Mouse (Mus musculus) c-Kit-positive CD71-positive TER-119-negative erythroid progenitor cells, embryonic 14.5 days (primary cell): ENCODE results near the gene Tjp3.

Experiments used
- DNase-seq: peaks from one replicate; pipeline ENCODE4 v3.0.0-alpha.2; 2013; ENCODE audit warnings: low read depth

Gene Tjp3

GRCm38 (mm10) chr10:81319330-81319699, 27.9 kb upstream of the Tjp3 start:
- no peak for DNase-seq

DNA sequence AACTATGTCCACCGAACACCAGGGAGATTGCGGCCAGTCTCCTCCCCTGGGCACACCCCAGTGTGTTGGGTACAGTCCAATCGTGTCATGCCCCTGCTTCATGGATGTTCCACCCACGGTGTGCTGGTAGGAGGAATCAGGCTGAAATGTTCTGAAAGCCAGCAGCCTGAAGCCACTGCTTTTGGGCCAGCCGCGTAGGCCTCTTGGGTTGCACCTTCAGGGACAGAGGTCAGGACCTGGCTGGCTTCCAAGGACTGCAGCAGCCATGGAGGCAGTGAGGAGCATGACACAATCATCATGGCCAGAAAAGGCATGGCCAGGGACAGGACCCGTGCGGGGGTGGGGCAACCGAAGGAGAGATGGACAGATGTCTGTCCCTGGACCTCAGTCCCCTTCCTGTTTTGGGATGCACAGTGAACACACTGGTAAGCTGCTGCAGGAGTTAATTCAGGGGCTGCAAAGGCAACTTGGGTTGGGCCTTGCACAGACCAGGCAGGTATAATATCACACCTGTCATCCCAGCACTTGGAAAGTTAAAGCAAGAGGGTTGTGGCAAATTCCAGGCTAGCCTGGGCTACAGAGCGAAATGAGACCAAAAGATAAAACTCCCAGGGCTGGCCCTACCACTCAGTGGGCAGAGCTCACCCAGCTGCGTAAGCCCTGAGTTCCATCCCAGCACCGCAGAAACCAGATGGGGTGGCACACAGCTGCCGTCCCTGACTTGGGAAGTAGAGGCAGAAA, 27.4 kb upstream of the Tjp3 start:
- no peak for DNase-seq

- DNase-seq = peak; percentile 68
These were observed 25.9 kb upstream of the Tjp3 start for GRCm38 (mm10) chr10:81317273-81317672.

GRCm38 (mm10) chr10:81316338-81317060, 25.1 kb upstream of the Tjp3 start:
- DNase-seq = no peak

DNA sequence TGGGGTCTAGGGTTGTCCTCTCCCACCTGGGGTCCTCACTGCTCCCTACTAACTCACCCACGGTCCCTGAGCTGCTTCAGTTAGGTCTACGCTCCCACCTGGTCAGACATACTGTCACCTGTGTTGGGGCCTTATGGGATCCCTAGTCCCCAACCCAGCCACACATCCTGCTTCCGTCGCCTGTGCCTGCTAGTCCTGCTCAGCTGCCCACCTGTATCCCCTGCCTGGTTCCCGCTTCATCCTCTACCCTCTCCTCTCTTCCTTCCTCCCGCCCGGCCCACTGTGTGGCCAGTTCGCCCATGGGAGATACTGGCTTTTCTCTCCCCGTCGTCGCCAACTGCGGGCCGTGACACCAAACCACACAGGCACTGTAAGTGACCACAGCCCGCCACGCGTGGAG, 24.2 kb upstream of the Tjp3 start:
- DNase-seq = no peak

DNA sequence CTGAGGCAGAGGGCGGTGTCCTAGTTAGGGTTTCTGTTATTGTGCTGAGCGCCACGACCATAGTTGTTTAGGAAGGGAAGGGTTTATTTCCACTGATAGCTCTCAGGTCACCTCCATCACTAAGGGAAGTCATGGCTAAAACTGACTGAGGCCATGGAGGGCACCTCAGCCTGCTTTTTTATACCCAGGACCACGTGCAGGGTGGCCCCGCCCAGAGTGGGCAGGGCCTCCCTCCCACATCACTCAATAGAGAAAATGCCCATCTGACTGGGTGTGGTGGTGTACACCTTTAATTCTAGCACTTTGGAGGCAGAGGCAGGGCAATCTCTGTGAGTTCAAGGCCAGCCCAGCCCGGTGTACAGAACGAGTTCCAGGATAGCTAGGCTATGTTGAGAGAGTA, 22.8 kb upstream of the Tjp3 start:
- no peak for DNase-seq

DNA sequence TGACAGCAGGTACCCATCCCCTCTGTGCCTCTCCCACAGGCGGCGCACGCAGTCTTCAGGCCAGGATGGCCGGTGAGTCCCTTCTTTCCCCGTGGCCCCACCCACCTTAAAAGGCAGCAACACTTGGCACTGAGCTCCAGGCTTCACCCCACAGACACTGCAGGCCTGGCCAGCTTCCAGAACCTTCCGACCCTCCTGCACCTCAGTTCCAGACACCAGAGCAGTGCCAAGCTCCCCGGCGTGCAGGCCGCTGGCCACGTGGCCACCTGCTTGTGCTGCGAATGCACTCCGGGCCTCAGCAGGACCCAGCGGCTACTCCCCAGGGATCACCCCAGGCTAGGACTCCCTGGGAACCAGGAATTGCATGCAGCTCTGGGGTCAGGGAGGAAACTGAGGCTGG, 22.2 kb upstream of the Tjp3 start:
- DNase-seq = no peak

GRCm38 (mm10) chr10:81309571-81309970, 18.2 kb upstream of the Tjp3 start:
- no peak for DNase-seq

DNA sequence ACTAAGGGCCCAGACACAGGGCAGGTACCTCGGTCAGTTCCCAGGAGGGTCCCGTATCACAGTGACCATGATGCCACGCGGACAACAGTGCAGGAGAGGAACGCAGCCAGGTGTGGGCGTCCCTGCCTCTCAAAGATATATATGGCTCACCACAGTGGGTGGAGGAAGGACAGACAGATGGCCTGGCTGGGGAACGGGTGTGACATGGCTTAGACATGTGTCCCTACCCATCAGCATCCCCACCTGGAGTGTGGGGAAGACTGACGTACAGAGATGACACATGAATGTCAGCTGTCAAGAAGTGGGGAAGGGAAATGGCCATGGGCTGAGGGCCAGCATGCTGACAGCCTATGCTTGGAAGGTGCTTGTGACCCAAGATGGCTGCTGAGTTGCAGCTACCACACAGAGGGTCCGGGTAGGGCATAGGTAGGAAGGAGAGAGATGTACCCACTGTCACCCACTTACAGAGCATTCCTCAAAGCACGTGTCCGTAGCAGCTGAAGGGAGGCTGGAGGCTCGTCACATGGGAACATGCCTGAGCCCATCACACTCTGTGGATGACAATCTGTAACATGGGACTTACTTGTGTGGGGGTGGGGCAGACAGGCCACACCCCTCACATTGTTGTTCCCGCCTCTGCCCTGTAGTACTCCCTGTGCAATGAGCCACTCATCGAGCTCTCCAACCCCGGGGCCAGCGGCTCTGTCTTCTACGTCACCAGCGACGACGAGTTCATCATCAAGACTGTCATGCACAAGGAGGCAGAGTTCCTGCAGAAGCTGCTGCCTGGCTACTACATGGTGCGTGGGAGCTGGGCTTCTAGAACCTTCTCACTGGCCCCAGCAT, 15.7 kb upstream of the Tjp3 start:
- no peak for DNase-seq

- no peak for DNase-seq
These were observed 14.8 kb upstream of the Tjp3 start for GRCm38 (mm10) chr10:81306173-81306668.

DNA sequence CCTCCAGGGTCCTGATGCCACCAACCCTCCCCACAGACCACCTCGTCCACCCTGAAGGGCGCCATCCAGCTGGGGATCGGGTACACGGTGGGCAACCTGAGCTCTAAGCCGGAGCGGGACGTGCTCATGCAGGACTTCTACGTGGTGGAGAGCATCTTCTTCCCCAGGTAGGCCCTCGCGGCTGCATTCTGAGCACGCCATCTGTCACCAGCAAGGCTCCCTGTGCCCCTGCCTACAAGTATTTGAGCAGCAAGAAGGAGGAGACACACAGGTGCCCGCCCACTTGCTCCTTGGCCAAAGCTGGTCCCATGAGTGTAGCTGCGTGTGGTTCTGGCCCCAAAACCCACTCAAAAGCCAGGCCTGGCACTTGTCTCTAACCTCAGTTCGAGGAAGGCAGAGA, 14.3 kb upstream of the Tjp3 start:
- no peak for DNase-seq

GRCm38 (mm10) chr10:81304597-81305238, 13.3 kb upstream of the Tjp3 start:
- DNase-seq = no peak

DNA sequence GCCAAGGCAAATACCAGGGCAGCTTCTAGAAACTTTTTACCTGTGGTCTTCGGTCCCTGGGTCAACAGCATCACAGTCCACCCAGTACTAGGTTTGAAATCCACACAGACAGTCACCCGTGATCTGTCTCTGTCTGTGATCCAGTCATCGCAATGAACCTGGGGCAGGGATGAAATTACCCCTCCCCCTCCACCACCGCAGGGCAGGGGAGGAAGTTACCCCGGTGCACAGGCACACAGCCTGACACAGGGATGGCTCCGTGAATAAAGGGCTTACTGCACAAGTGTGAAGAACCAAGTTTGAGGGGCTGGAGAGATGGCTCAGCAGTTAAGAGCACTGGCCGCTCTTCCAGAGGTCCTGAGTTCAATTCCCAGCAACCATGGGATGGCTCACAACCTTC, 12.4 kb upstream of the Tjp3 start:
- DNase-seq = no peak

DNA sequence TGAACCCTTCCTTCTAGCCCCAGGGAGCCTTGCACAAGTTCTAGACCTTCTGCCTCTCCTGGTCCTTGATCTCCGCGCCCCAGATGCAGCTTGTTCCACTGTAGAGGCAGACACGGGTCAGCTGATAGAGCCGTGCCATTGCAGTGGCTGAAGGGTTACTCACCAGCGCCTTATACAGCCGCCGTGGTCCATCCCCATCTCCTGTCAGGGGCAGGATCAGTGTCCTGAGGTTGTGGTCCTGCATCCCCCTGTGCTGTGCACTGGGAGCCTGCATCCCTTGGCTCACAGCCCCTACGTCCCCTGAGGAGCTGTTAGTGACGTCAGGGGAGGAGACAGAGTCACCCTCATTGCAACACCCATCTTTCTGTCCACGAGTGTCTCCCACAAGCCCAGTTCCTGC, 11.9 kb upstream of the Tjp3 start:
- no peak for DNase-seq

DNA sequence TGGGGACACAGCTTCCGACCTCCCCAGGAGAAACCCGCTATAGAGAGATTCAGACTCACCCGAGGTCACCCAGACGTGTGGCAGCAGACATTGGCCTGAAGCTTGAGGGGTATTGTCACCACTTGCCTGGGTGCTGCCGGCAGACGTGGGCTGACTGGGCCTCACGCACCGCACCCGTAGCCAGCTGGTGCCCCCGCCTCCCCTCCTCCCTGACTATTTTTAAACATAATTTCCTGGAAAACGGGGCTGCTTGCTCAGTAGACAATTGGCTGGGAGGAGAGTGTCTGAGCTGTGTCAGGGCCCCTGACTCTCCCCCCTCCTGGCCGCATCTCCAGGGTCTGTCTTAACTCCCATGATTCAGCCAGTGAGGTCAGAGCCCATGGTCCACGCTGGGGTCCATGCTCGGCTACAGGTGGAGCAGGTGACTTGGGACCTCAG, 11.4 kb upstream of the Tjp3 start:
- DNase-seq = peak; percentile 43

GRCm38 (mm10) chr10:81302288-81302687, 10.9 kb upstream of the Tjp3 start:
- DNase-seq = no peak

GRCm38 (mm10) chr10:81301321-81301720, 9.9 kb upstream of the Tjp3 start:
- DNase-seq = no peak

GRCm38 (mm10) chr10:81300352-81300907, 9.0 kb upstream of the Tjp3 start:
- no peak for DNase-seq

GRCm38 (mm10) chr10:81299585-81300351, 8.4 kb upstream of the Tjp3 start:
- no peak for DNase-seq

GRCm38 (mm10) chr10:81298369-81299100, 7.2 kb upstream of the Tjp3 start:
- DNase-seq = no peak
